Mouse (Mus musculus): ENCODE measurements around the gene Plekhg2. TPM values are rescaled to one million over a fixed set of nuclear protein-coding genes. Genes with fewer than 3 reads are reported as not detected.
A peak's percentile ranks its signal among the peaks of the same experiment; 100 is the strongest.
"Not testable (repeated sequence)": the region's sequence is repeated elsewhere in the genome, so short reads cannot be mapped to it uniquely, and the experiment has no call there.

Plekhg2 gene
- polyA plus RNA-seq, 1 experiment from 2014 or later: 75.1 TPM

- Histone ChIP-seq H3K27ac (ENCODE audit: low read depth) (no peak overlapping the region), H3K9me3 (ENCODE audit: low read depth, low read length) (no peaks in the 10 kb centered on the region), H3K36me3 (ENCODE audit: insufficient read depth) (peaks cover 48% of the 10 kb centered on the region), H3K27me3 (ENCODE audit: insufficient read depth, low read length) (no peaks in the 10 kb centered on the region), H3K4me3 (ENCODE audit: low read depth, low read length) (no peak overlapping the region), H3K4me1 (ENCODE audit: insufficient read depth) (peaks cover 6% of the 10 kb centered on the region; the same call in 1 of the 2 replicates), H3K9ac (no peak overlapping the region), H3K4me2 (no peak overlapping the region)
- no peak for TF ChIP-seq CTCF (IDR thresholded peaks at IDR 0.05; ENCODE audit: low read depth)
- ATAC-seq (ENCODE audit: insufficient read depth) (no peak), DNase-seq (no peak)
- 87% methylated on average over 3 of the region's 3 CpGs for WGBS
These were observed 17.9 kb upstream of the Plekhg2 start for GRCm38 (mm10) chr7:28390331-28390730.

- 87% methylated on average over 7 of the region's 7 CpGs for WGBS
- peaks cover 39% of the 10 kb centered on the region for H3K36me3 ChIP-seq (ENCODE audit: insufficient read depth)
These were observed 15.0 kb upstream of the Plekhg2 start for GRCm38 (mm10) chr7:28387384-28387783.

GRCm38 (mm10) chr7:28386877-28387276, 14.5 kb upstream of the Plekhg2 start:
- not testable (repeated sequence) for H3K27ac ChIP-seq (ENCODE audit: low read depth); ATAC-seq (ENCODE audit: insufficient read depth); H3K4me2 ChIP-seq; DNase-seq; H3K9me3 ChIP-seq (ENCODE audit: low read depth, low read length); H3K4me3 ChIP-seq (ENCODE audit: low read depth, low read length); H3K27me3 ChIP-seq (ENCODE audit: insufficient read depth, low read length); H3K9ac ChIP-seq
- WGBS: 79% methylated on average over 6 of the region's 6 CpGs
- peaks cover 13% of the 10 kb centered on the region for H3K4me1 ChIP-seq (ENCODE audit: insufficient read depth)
- peaks cover 39% of the 10 kb centered on the region for H3K36me3 ChIP-seq (ENCODE audit: insufficient read depth)

More at GRCm38 (mm10) chr7:28387384-28387783, 15.0 kb upstream of the Plekhg2 start:
- not testable (repeated sequence) for ATAC-seq (ENCODE audit: insufficient read depth); H3K27me3 ChIP-seq (ENCODE audit: insufficient read depth, low read length); H3K9ac ChIP-seq; H3K4me3 ChIP-seq (ENCODE audit: low read depth, low read length); H3K4me2 ChIP-seq; DNase-seq; H3K27ac ChIP-seq (ENCODE audit: low read depth); H3K9me3 ChIP-seq (ENCODE audit: low read depth, low read length)
- H3K4me1 ChIP-seq (ENCODE audit: insufficient read depth): peaks cover 11% of the 10 kb centered on the region

- Histone ChIP-seq H3K27me3 (ENCODE audit: insufficient read depth, low read length) (no peaks in the 10 kb centered on the region), H3K9me3 (ENCODE audit: low read depth, low read length) (no peaks in the 10 kb centered on the region), H3K4me2 (no peak overlapping the region), H3K4me1 (ENCODE audit: insufficient read depth) (peaks cover 14% of the 10 kb centered on the region), H3K27ac (ENCODE audit: low read depth) (no peak overlapping the region), H3K9ac (no peak overlapping the region), H3K4me3 (ENCODE audit: low read depth, low read length) (no peak overlapping the region), H3K36me3 (ENCODE audit: insufficient read depth) (peaks cover 39% of the 10 kb centered on the region)
- ATAC-seq (ENCODE audit: insufficient read depth) (peak; percentile 59), DNase-seq (peak; percentile 95)
- peak; percentile 96 for TF ChIP-seq CTCF (IDR thresholded peaks at IDR 0.05; ENCODE audit: low read depth)
- WGBS: 3% methylated on average over 4 of the region's 4 CpGs
These were observed 14.1 kb upstream of the Plekhg2 start for GRCm38 (mm10) chr7:28386462-28386861.

- peak; percentile 13 for DNase-seq
- Histone ChIP-seq H3K4me2 (no peak overlapping the region), H3K4me1 (ENCODE audit: insufficient read depth) (peaks cover 17% of the 10 kb centered on the region), H3K9me3 (ENCODE audit: low read depth, low read length) (no peaks in the 10 kb centered on the region), H3K9ac (no peak overlapping the region), H3K27ac (ENCODE audit: low read depth) (no peak overlapping the region), H3K36me3 (ENCODE audit: insufficient read depth) (peaks cover 39% of the 10 kb centered on the region), H3K27me3 (ENCODE audit: insufficient read depth, low read length) (no peaks in the 10 kb centered on the region), H3K4me3 (ENCODE audit: low read depth, low read length) (no peak overlapping the region)
- 81% methylated on average over 7 of the region's 7 CpGs for WGBS
- TF ChIP-seq CTCF (IDR thresholded peaks at IDR 0.05; ENCODE audit: low read depth): no peak
- no peak for ATAC-seq (ENCODE audit: insufficient read depth)
These were observed 13.6 kb upstream of the Plekhg2 start for GRCm38 (mm10) chr7:28386007-28386406.

- no peak overlapping the region for H3K27ac ChIP-seq (ENCODE audit: low read depth)
- H3K4me1 ChIP-seq (ENCODE audit: insufficient read depth): peaks cover 24% of the 10 kb centered on the region
- ATAC-seq (ENCODE audit: insufficient read depth) (no peak), DNase-seq (no peak)
- H3K9me3 ChIP-seq (ENCODE audit: low read depth, low read length): no peaks in the 10 kb centered on the region
- H3K4me3 ChIP-seq (ENCODE audit: low read depth, low read length): no peak overlapping the region
- no peak overlapping the region for H3K9ac ChIP-seq
- TF ChIP-seq CTCF (IDR thresholded peaks at IDR 0.05; ENCODE audit: low read depth): no peak
- 88% methylated on average over 9 of the region's 9 CpGs for WGBS
- H3K4me2 ChIP-seq: no peak overlapping the region
- H3K36me3 ChIP-seq (ENCODE audit: insufficient read depth): peaks cover 32% of the 10 kb centered on the region
- no peaks in the 10 kb centered on the region for H3K27me3 ChIP-seq (ENCODE audit: insufficient read depth, low read length)
These were observed 12.8 kb upstream of the Plekhg2 start for GRCm38 (mm10) chr7:28385196-28385595.

GRCm38 (mm10) chr7:28384162-28384561, 11.8 kb upstream of the Plekhg2 start:
- DNase-seq (no peak), ATAC-seq (ENCODE audit: insufficient read depth) (no peak)
- Histone ChIP-seq H3K27me3 (ENCODE audit: insufficient read depth, low read length) (no peaks in the 10 kb centered on the region), H3K36me3 (ENCODE audit: insufficient read depth) (peaks cover 23% of the 10 kb centered on the region), H3K4me1 (ENCODE audit: insufficient read depth) (peaks cover 28% of the 10 kb centered on the region), H3K9me3 (ENCODE audit: low read depth, low read length) (no peaks in the 10 kb centered on the region), H3K9ac (no peak overlapping the region), H3K27ac (ENCODE audit: low read depth) (0 out of 2 replicates have a peak overlapping the region, but pooled peaks have one; percentile 100), H3K4me2 (no peak overlapping the region), H3K4me3 (ENCODE audit: low read depth, low read length) (no peak overlapping the region)
- no peak for TF ChIP-seq CTCF (IDR thresholded peaks at IDR 0.05; ENCODE audit: low read depth)
- 78% methylated on average over 6 of the region's 6 CpGs for WGBS

GRCm38 (mm10) chr7:28383606-28384005, 11.2 kb upstream of the Plekhg2 start:
- Histone ChIP-seq H3K27ac (ENCODE audit: low read depth) (peak overlapping the region; percentile 100; the same call in 1 of the 2 replicates), H3K4me2 (no peak overlapping the region), H3K9me3 (ENCODE audit: low read depth, low read length) (no peaks in the 10 kb centered on the region), H3K36me3 (ENCODE audit: insufficient read depth) (peaks cover 17% of the 10 kb centered on the region), H3K4me1 (ENCODE audit: insufficient read depth) (peaks cover 28% of the 10 kb centered on the region), H3K9ac (no peak overlapping the region), H3K4me3 (ENCODE audit: low read depth, low read length) (no peak overlapping the region), H3K27me3 (ENCODE audit: insufficient read depth, low read length) (no peaks in the 10 kb centered on the region)
- ATAC-seq (ENCODE audit: insufficient read depth): no peak
- WGBS: 59% methylated on average over 4 of the region's 4 CpGs
- DNase-seq: no peak
- TF ChIP-seq CTCF (IDR thresholded peaks at IDR 0.05; ENCODE audit: low read depth): no peak

All from lung, embryonic 14.5 days (tissue).